Mouse (Mus musculus): ENCODE results near the gene Il12rb1. TPM values are rescaled to one million over a fixed set of nuclear protein-coding genes. Genes with fewer than 3 reads are reported as not detected.

The Il12rb1 gene
- polyA plus RNA-seq, 1 experiment from 2014 or later, result not detected

- Histone ChIP-seq H3K4me1 (replicated peaks; ENCODE audit: control insufficient read depth, insufficient read depth, low read length) (0 out of 2 replicates have a peak, but pooled peaks cover 8% of the 10 kb centered on the region), H3K27me3 (ENCODE audit: control insufficient read depth, insufficient read depth, low read length) (peaks cover 53% of the 10 kb centered on the region), H3K9me3 (ENCODE audit: control insufficient read depth, low read length) (no peaks in the 10 kb centered on the region), H3K4me3 (replicated peaks; ENCODE audit: low read length) (no peak overlapping the region), H3K36me3 (replicated peaks; ENCODE audit: control insufficient read depth, insufficient read depth) (no peaks in the 10 kb centered on the region), H3K4me2 (replicated peaks) (no peak overlapping the region), H3K9ac (no peak overlapping the region), H3K27ac (no peak overlapping the region)
- no peak for ATAC-seq (ENCODE audit: low FRiP score)
- 73% methylated on average over 11 of the region's 11 CpGs for WGBS
- no peak for DNase-seq (ENCODE audit: low spot score)
Observed at GRCm38 (mm10) chr8:70802786-70803510, 5.3 kb upstream of the Il12rb1 start.

DNA sequence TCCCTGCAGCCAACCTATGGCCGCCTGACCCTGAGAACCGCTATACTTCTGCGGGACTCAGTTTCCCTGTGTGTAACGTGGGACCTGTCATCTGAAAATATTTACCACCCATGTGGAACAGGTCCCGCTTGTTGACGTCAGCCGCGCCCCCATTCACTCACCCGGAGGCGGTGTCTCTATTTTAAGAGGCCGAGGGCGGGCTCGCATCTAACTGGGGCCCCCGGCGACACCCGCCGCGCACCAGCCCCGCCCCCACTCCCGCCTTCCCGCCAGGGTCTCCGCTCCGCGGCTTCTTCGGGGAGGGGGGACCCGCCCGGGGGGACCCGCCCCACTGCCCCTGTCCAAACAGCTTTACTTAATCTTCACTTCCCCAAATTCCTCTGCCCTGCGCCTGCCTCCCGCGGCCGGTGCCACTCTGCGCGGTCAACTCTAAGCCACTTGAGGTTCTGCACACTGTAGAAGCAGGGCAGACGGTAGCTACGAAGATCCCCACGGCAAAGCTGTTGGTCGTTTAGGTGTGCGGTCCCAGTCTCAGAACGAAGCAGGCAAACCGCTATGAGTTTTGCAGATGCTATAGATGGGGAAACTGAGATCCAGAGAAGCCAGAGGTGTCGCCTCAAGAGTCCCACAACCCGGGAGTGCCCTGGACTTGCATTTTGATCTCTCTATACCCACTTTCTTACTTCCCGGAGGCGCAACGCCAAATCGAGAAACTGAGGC is 4.3 kb upstream of the Il12rb1 start:
- peaks cover 43% of the 10 kb centered on the region for H3K27me3 ChIP-seq (ENCODE audit: control insufficient read depth, insufficient read depth, low read length)
- DNase-seq (ENCODE audit: low spot score) (no peak), ATAC-seq (ENCODE audit: low FRiP score) (no peak)

GRCm38 (mm10) chr8:70804481-70805206 is 3.6 kb upstream of the Il12rb1 start, which contains the start of gene Mast3:
Mast3 (minus strand) TSS chr8:70805054.
- Histone ChIP-seq H3K27ac (no peak within 1 kb of the TSS), H3K27me3 (ENCODE audit: control insufficient read depth, insufficient read depth, low read length) (peaks cover 36% of the 10 kb centered on the region), H3K4me3 (replicated peaks; ENCODE audit: low read length) (peak within 1 kb of the TSS; percentile 42), H3K9me3 (ENCODE audit: control insufficient read depth, low read length) (no peaks in the 10 kb centered on the region), H3K36me3 (replicated peaks; ENCODE audit: control insufficient read depth, insufficient read depth) (no peaks in the 10 kb centered on the region), H3K9ac (peak within 1 kb of the TSS; percentile 29), H3K4me1 (replicated peaks; ENCODE audit: control insufficient read depth, insufficient read depth, low read length) (no peaks in the 10 kb centered on the region), H3K4me2 (replicated peaks) (peak within 1 kb of the TSS; percentile 66)
- ATAC-seq (ENCODE audit: low FRiP score) (peak; percentile 81), DNase-seq (ENCODE audit: low spot score) (peak; percentile 67)
- WGBS, result 1% methylated on average over 45 of the region's 45 CpGs

More for the DNA sequence above, 4.3 kb upstream of the Il12rb1 start:
- Histone ChIP-seq H3K4me1 (replicated peaks; ENCODE audit: control insufficient read depth, insufficient read depth, low read length) (no peaks in the 10 kb centered on the region), H3K9me3 (ENCODE audit: control insufficient read depth, low read length) (no peaks in the 10 kb centered on the region), H3K27ac (no peak overlapping the region), H3K4me2 (replicated peaks) (peak overlapping the region; percentile 66), H3K9ac (peak overlapping the region; percentile 18; the same call in 1 of the 2 replicates), H3K4me3 (replicated peaks; ENCODE audit: low read length) (peak overlapping the region; percentile 42), H3K36me3 (replicated peaks; ENCODE audit: control insufficient read depth, insufficient read depth) (no peaks in the 10 kb centered on the region)
- 2% methylated on average over 38 of the region's 47 CpGs for WGBS

DNA sequence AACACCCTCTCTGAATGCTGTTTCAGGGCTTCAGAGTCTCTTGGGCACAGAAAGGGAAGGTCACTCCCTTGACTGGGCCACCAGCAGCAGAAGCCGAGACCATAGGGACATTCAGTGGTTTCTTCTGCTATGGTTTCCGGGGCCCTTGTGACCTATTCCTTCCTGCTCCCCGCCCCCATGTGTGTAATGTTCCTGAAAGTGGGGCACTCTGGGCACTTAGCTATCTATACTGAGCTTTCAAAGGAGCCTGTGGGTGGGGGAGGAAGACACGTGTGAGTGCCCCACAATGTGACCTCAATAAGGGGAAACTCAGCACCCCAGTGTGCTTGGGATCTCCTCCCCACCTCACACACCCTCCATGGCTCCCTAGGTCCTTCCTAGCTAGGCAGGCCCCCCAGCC is 1.7 kb upstream of the Il12rb1 start:
- DNase-seq (ENCODE audit: low spot score) (no peak), ATAC-seq (ENCODE audit: low FRiP score) (no peak)
- Histone ChIP-seq H3K4me3 (replicated peaks; ENCODE audit: low read length) (no peak overlapping the region), H3K27ac (no peak overlapping the region), H3K9me3 (ENCODE audit: control insufficient read depth, low read length) (no peaks in the 10 kb centered on the region), H3K4me1 (replicated peaks; ENCODE audit: control insufficient read depth, insufficient read depth, low read length) (no peaks in the 10 kb centered on the region), H3K36me3 (replicated peaks; ENCODE audit: control insufficient read depth, insufficient read depth) (no peaks in the 10 kb centered on the region), H3K9ac (no peak overlapping the region), H3K4me2 (replicated peaks) (no peak overlapping the region), H3K27me3 (ENCODE audit: control insufficient read depth, insufficient read depth, low read length) (peaks cover 31% of the 10 kb centered on the region)
- WGBS, result 79% methylated on average over 4 of the region's 4 CpGs

- H3K4me1 ChIP-seq (replicated peaks; ENCODE audit: control insufficient read depth, insufficient read depth, low read length), result no peaks in the 10 kb centered on the region
- no peaks in the 10 kb centered on the region for H3K36me3 ChIP-seq (replicated peaks; ENCODE audit: control insufficient read depth, insufficient read depth)
- DNase-seq (ENCODE audit: low spot score), result no peak
- H3K27me3 ChIP-seq (ENCODE audit: control insufficient read depth, insufficient read depth, low read length), result peaks cover 27% of the 10 kb centered on the region
- H3K4me2 ChIP-seq (replicated peaks), result no peak overlapping the region
- no peak overlapping the region for H3K27ac ChIP-seq
- H3K9ac ChIP-seq, result no peak overlapping the region
- no peak for ATAC-seq (ENCODE audit: low FRiP score)
- WGBS, result 57% methylated on average over 1 of the region's 1 CpGs
- H3K9me3 ChIP-seq (ENCODE audit: control insufficient read depth, low read length), result no peaks in the 10 kb centered on the region
- H3K4me3 ChIP-seq (replicated peaks; ENCODE audit: low read length), result no peak overlapping the region
Observed at GRCm38 (mm10) chr8:70807304-70807703, 945 bp upstream of the Il12rb1 start.

DNA sequence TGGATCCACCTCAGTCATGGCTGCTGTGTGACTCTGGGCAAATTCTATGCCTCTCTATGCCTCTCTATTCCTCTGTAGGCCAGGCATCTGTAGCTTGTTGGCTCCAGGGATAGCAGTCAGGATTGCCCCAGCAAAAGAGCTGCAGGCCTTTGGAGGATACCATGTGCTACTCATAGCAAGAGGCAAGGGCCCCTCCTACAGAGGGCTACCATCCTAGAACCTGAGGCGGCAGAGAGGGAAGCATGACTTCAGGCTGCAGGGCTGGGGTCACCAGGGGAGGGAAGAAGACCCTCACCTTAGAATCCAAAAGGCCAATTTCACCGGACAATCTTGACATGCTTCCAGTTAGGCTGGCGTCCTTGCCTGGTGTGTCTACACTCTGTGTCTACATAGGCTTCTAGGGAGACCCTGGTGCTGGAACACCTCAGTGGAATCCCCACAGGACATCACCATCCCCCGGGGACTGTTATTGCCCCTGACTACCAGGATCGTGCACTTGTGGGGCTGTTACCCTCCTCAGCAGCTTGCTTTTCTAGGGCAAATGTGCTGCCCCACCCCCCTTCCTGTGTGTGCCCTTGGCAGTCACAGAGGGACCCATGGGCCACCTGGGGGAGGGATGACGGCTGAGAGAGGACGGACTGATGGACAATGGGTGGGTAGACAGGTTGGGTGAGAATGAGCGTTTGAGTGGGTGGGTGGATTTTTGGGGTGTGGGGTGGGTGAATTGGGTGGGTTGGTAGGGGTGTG is 879 bp downstream of the Il12rb1 start:
- Histone ChIP-seq H3K4me2 (replicated peaks) (no peak overlapping the region), H3K4me3 (replicated peaks; ENCODE audit: low read length) (no peak overlapping the region), H3K9ac (no peak overlapping the region), H3K4me1 (replicated peaks; ENCODE audit: control insufficient read depth, insufficient read depth, low read length) (no peaks in the 10 kb centered on the region), H3K9me3 (ENCODE audit: control insufficient read depth, low read length) (no peaks in the 10 kb centered on the region), H3K27ac (no peak overlapping the region), H3K36me3 (replicated peaks; ENCODE audit: control insufficient read depth, insufficient read depth) (no peaks in the 10 kb centered on the region), H3K27me3 (ENCODE audit: control insufficient read depth, insufficient read depth, low read length) (peaks cover 11% of the 10 kb centered on the region)
- WGBS, result 84% methylated on average over 8 of the region's 8 CpGs
- ATAC-seq (ENCODE audit: low FRiP score), result no peak
- DNase-seq (ENCODE audit: low spot score), result no peak

GRCm38 (mm10) chr8:70810962-70811680 is 2.9 kb downstream of the Il12rb1 start:
- no peak for DNase-seq (ENCODE audit: low spot score)
- Histone ChIP-seq H3K27me3 (ENCODE audit: control insufficient read depth, insufficient read depth, low read length) (peaks cover 5% of the 10 kb centered on the region; the same call in 1 of the 2 replicates), H3K27ac (no peak overlapping the region), H3K4me2 (replicated peaks) (no peak overlapping the region), H3K4me1 (replicated peaks; ENCODE audit: control insufficient read depth, insufficient read depth, low read length) (no peaks in the 10 kb centered on the region), H3K9me3 (ENCODE audit: control insufficient read depth, low read length) (no peaks in the 10 kb centered on the region), H3K36me3 (replicated peaks; ENCODE audit: control insufficient read depth, insufficient read depth) (no peaks in the 10 kb centered on the region), H3K4me3 (replicated peaks; ENCODE audit: low read length) (no peak overlapping the region), H3K9ac (no peak overlapping the region)
- WGBS, result 70% methylated on average over 20 of the region's 20 CpGs
- no peak for ATAC-seq (ENCODE audit: low FRiP score)

DNA sequence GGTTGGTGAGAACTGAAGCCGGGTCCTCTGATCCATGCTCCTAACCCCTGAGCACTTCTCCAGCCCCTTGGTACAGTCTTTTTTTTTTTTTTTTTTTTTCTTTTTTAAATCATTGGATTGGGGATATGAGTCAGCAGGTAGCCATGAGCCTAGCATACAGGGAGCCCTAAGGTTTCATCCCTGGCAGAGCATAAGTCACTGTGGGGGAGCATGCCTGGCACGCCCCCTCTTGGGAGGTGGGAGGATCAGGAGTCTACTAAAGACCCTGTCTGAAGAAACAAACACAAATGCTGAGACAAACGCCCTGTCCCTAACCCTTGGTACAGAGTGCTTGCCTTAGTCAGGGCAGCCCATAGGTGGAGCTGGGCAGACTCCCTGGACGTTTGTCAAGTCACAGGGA is 3.8 kb downstream of the Il12rb1 start:
- Histone ChIP-seq H3K4me3 (replicated peaks; ENCODE audit: low read length) (no peak overlapping the region), H3K9ac (no peak overlapping the region), H3K36me3 (replicated peaks; ENCODE audit: control insufficient read depth, insufficient read depth) (no peaks in the 10 kb centered on the region), H3K27me3 (ENCODE audit: control insufficient read depth, insufficient read depth, low read length) (peaks cover 13% of the 10 kb centered on the region), H3K4me1 (replicated peaks; ENCODE audit: control insufficient read depth, insufficient read depth, low read length) (no peaks in the 10 kb centered on the region), H3K4me2 (replicated peaks) (no peak overlapping the region), H3K9me3 (ENCODE audit: control insufficient read depth, low read length) (no peaks in the 10 kb centered on the region), H3K27ac (no peak overlapping the region)
- ATAC-seq (ENCODE audit: low FRiP score) (no peak), DNase-seq (ENCODE audit: low spot score) (no peak)
- WGBS, result 50% methylated on average over 4 of the region's 4 CpGs

All from hindbrain, embryonic 14.5 days (tissue).